Mouse (Mus musculus) neural tube, embryonic 12.5 days (tissue): ENCODE measurements around the gene Scly. TPM values are rescaled to one million over a fixed set of nuclear protein-coding genes. Genes with fewer than 3 reads are reported as not detected.

Source experiments
- ATAC-seq: fragments of 200-750 bp; cut with Nextera tagmentation; 2 replicates; pipeline ENCODE4 v1.8.0; 2017; ENCODE audit warnings: low read depth, mild to moderate bottlenecking, moderate TSS enrichment, moderate library complexity; ENCODE audit not compliant: low FRiP score
- H3K27ac ChIP-seq: fragments of 300-500 bp; sonication (generic); 2 replicates; pipeline ENCODE4 v1.5.1; 2016
- H3K27me3 ChIP-seq: fragments of 300-500 bp; sonication (generic); replicated peaks from 2 replicates; pipeline ENCODE4 v1.6.1; 2016; ENCODE audit warnings: mild to moderate bottlenecking
- H3K36me3 ChIP-seq: fragments of 300-500 bp; sonication (generic); 2 replicates; pipeline ENCODE4 v1.6.1; 2016; ENCODE audit warnings: mild to moderate bottlenecking
- H3K4me1 ChIP-seq: fragments of 300-500 bp; sonication (generic); 2 replicates; pipeline ENCODE4 v1.6.1; 2016
- H3K4me2 ChIP-seq: fragments of 300-500 bp; sonication (generic); replicated peaks from 2 replicates; pipeline ENCODE4 v1.6.1; 2016; ENCODE audit warnings: mild to moderate bottlenecking
- H3K4me3 ChIP-seq: fragments of 300-500 bp; sonication (generic); 2 replicates; pipeline ENCODE4 v1.5.1; 2016
- H3K9ac ChIP-seq: fragments of 300-500 bp; sonication (generic); 2 replicates; pipeline ENCODE4 v1.6.1; 2016; ENCODE audit warnings: mild to moderate bottlenecking
- H3K9me3 ChIP-seq: fragments of 300-500 bp; sonication (generic); 2 replicates; pipeline ENCODE4 v1.6.1; 2016; ENCODE audit warnings: mild to moderate bottlenecking
- WGBS: fragments of 180-500 bp; shearing (Covaris S2); methylation state at CpG from one replicate; pipeline ENCODE4 v1.1.7; 2016; 5-methylcytosine and 5-hydroxymethylcytosine counted together
- polyA plus RNA-seq: library from polyadenylated mRNA; unstranded; fragments of >200 nt; fragmentation: Nextera tagmentation; extraction: Ambion mirVana; gene quantifications from 2 replicates; pipeline ENCODE4 v1.2.1, GENCODE M21; 2016

Gene Scly
- polyA plus RNA-seq, 1 experiment from 2014 or later = 16.1 TPM

GRCm38 (mm10) chr1:91277480-91277879, 20.7 kb upstream of the Scly start:
- H3K9me3 ChIP-seq = no peaks in the 10 kb centered on the region
- H3K4me1 ChIP-seq = no peaks in the 10 kb centered on the region
- ATAC-seq = no peak
- no peaks in the 10 kb centered on the region for H3K27me3 ChIP-seq
- H3K9ac ChIP-seq = no peak overlapping the region
- WGBS = 95% methylated on average over 2 of the region's 2 CpGs
- no peak overlapping the region for H3K4me2 ChIP-seq
- no peak overlapping the region for H3K4me3 ChIP-seq
- peaks cover 46% of the 10 kb centered on the region for H3K36me3 ChIP-seq
- no peak overlapping the region for H3K27ac ChIP-seq

GRCm38 (mm10) chr1:91278410-91279119, 19.6 kb upstream of the Scly start:
- H3K4me3 ChIP-seq = no peak overlapping the region
- no peak overlapping the region for H3K9ac ChIP-seq
- no peak overlapping the region for H3K4me2 ChIP-seq
- H3K27ac ChIP-seq = no peak overlapping the region
- H3K9me3 ChIP-seq = no peaks in the 10 kb centered on the region
- ATAC-seq = no peak
- peaks cover 51% of the 10 kb centered on the region for H3K36me3 ChIP-seq
- 98% methylated on average over 3 of the region's 3 CpGs for WGBS
- no peaks in the 10 kb centered on the region for H3K27me3 ChIP-seq
- no peaks in the 10 kb centered on the region for H3K4me1 ChIP-seq

GRCm38 (mm10) chr1:91279126-91279525, 19.0 kb upstream of the Scly start:
- H3K27ac ChIP-seq = no peak overlapping the region
- no peak overlapping the region for H3K4me3 ChIP-seq
- no peaks in the 10 kb centered on the region for H3K4me1 ChIP-seq
- H3K27me3 ChIP-seq = no peaks in the 10 kb centered on the region
- 92% methylated on average over 1 of the region's 1 CpGs for WGBS
- no peak for ATAC-seq
- no peak overlapping the region for H3K4me2 ChIP-seq
- H3K36me3 ChIP-seq = peaks cover 51% of the 10 kb centered on the region
- no peak overlapping the region for H3K9ac ChIP-seq
- no peaks in the 10 kb centered on the region for H3K9me3 ChIP-seq

GRCm38 (mm10) chr1:91282582-91282981, 15.6 kb upstream of the Scly start:
- no peaks in the 10 kb centered on the region for H3K27me3 ChIP-seq
- no peak for ATAC-seq
- no peaks in the 10 kb centered on the region for H3K4me1 ChIP-seq
- no peak overlapping the region for H3K4me3 ChIP-seq
- peaks cover 60% of the 10 kb centered on the region for H3K36me3 ChIP-seq
- WGBS = 91% methylated on average over 1 of the region's 1 CpGs
- H3K9me3 ChIP-seq = no peaks in the 10 kb centered on the region
- no peak overlapping the region for H3K27ac ChIP-seq
- H3K4me2 ChIP-seq = no peak overlapping the region
- no peak overlapping the region for H3K9ac ChIP-seq

- no peak for ATAC-seq
- no peak overlapping the region for H3K27ac ChIP-seq
- no peak overlapping the region for H3K9ac ChIP-seq
- peaks cover 37% of the 10 kb centered on the region for H3K36me3 ChIP-seq
- no peaks in the 10 kb centered on the region for H3K27me3 ChIP-seq
- H3K9me3 ChIP-seq = no peaks in the 10 kb centered on the region
- no peak overlapping the region for H3K4me2 ChIP-seq
- whole genome bisulfite sequencing = 92% methylated on average over 1 of the region's 1 CpGs
- no peak overlapping the region for H3K4me3 ChIP-seq
- H3K4me1 ChIP-seq = no peaks in the 10 kb centered on the region
Observed at GRCm38 (mm10) chr1:91289375-91289774, 8.8 kb upstream of the Scly start.

GRCm38 (mm10) chr1:91292101-91292825, 5.9 kb upstream of the Scly start:
- no peak overlapping the region for H3K4me3 ChIP-seq
- no peaks in the 10 kb centered on the region for H3K27me3 ChIP-seq
- H3K36me3 ChIP-seq = peaks cover 16% of the 10 kb centered on the region
- H3K4me1 ChIP-seq = no peaks in the 10 kb centered on the region
- H3K4me2 ChIP-seq = no peak overlapping the region
- H3K9me3 ChIP-seq = no peaks in the 10 kb centered on the region
- no peak for ATAC-seq
- H3K9ac ChIP-seq = no peak overlapping the region
- 95% methylated on average over 11 of the region's 11 CpGs for WGBS
- H3K27ac ChIP-seq = no peak overlapping the region

GRCm38 (mm10) chr1:91295544-91295943, 2.6 kb upstream of the Scly start:
- Histone ChIP-seq H3K27ac (no peak overlapping the region), H3K4me1 (peaks cover 5% of the 10 kb centered on the region), H3K9me3 (no peaks in the 10 kb centered on the region), H3K4me3 (no peak overlapping the region), H3K36me3 (peaks cover 3% of the 10 kb centered on the region; the same call in 1 of the 2 replicates), H3K9ac (no peak overlapping the region), H3K27me3 (no peaks in the 10 kb centered on the region), H3K4me2 (no peak overlapping the region)
- no peak for ATAC-seq
- WGBS = 94% methylated on average over 6 of the region's 6 CpGs

- Histone ChIP-seq H3K9ac (peak overlapping the region; percentile 80), H3K9me3 (no peaks in the 10 kb centered on the region), H3K4me2 (peak overlapping the region; percentile 74), H3K4me1 (peaks cover 5% of the 10 kb centered on the region), H3K36me3 (0 out of 2 replicates have a peak, but pooled peaks cover 7% of the 10 kb centered on the region), H3K27me3 (no peaks in the 10 kb centered on the region), H3K4me3 (peak overlapping the region; percentile 81), H3K27ac (no peak overlapping the region)
- ATAC-seq = no peak
- WGBS = 83% methylated on average over 13 of the region's 13 CpGs
Observed at GRCm38 (mm10) chr1:91299026-91299706, 1.0 kb downstream of the Scly start.

GRCm38 (mm10) chr1:91299707-91300426, 1.7 kb downstream of the Scly start:
- H3K27me3 ChIP-seq = no peaks in the 10 kb centered on the region
- 0 out of 2 replicates have a peak, but pooled peaks cover 7% of the 10 kb centered on the region for H3K36me3 ChIP-seq
- H3K27ac ChIP-seq = no peak overlapping the region
- WGBS = 74% methylated on average over 5 of the region's 5 CpGs
- H3K9ac ChIP-seq = no peak overlapping the region
- no peak for ATAC-seq
- H3K4me1 ChIP-seq = peaks cover 5% of the 10 kb centered on the region
- H3K4me3 ChIP-seq = no peak overlapping the region
- H3K4me2 ChIP-seq = no peak overlapping the region
- no peaks in the 10 kb centered on the region for H3K9me3 ChIP-seq

- H3K4me3 ChIP-seq = no peak overlapping the region
- no peak for ATAC-seq
- H3K36me3 ChIP-seq = peaks cover 18% of the 10 kb centered on the region; the same call in 1 of the 2 replicates
- H3K27me3 ChIP-seq = no peaks in the 10 kb centered on the region
- no peak overlapping the region for H3K4me2 ChIP-seq
- no peaks in the 10 kb centered on the region for H3K9me3 ChIP-seq
- no peak overlapping the region for H3K9ac ChIP-seq
- 71% methylated on average over 3 of the region's 3 CpGs for WGBS
- H3K27ac ChIP-seq = no peak overlapping the region
- H3K4me1 ChIP-seq = peaks cover 5% of the 10 kb centered on the region
Observed at GRCm38 (mm10) chr1:91301206-91301920, 3.2 kb downstream of the Scly start.

- Histone ChIP-seq H3K36me3 (peaks cover 18% of the 10 kb centered on the region; the same call in 1 of the 2 replicates), H3K27ac (no peak overlapping the region), H3K9ac (no peak overlapping the region), H3K4me3 (no peak overlapping the region), H3K27me3 (no peaks in the 10 kb centered on the region), H3K4me1 (peaks cover 5% of the 10 kb centered on the region), H3K4me2 (no peak overlapping the region), H3K9me3 (no peaks in the 10 kb centered on the region)
- no peak for ATAC-seq
- 92% methylated on average over 3 of the region's 3 CpGs for WGBS
Observed at GRCm38 (mm10) chr1:91302021-91302420, 3.9 kb downstream of the Scly start.
